Mouse (Mus musculus): ENCODE results near the gene Atrnl1.

DNA sequence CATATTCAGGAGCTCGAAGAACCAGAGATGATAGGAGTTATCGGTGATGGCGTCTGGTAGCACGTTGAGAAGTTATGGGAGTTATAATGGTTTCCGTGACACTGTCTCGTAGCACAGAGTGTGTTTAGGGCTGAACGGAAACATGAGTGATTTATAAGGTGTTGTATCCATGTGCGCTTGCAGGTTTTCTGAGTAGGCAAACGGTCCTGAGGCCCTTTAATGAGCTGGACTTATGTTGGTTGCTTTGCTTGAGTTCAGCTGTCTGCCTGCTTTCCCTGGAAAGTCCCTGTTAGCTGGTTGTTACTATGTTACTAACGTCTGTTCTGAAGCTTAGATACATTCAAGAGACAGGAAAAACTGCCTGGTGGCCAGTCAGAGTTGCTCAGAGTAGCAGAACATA lies 567.6 kb downstream of the Atrnl1 start:
- TF ChIP-seq EP300 (IDR thresholded peaks at IDR 0.05; ENCODE audit: insufficient read depth, low read depth, low read length) (no peak), POLR2A (IDR thresholded peaks at IDR 0.05; ENCODE audit: insufficient read depth, low read length) (no peak), CTCF (IDR thresholded peaks at IDR 0.05; ENCODE audit: low read depth, low read length) (no peak)
